Mouse (Mus musculus) right cerebral cortex, postnatal 36 days (tissue): ENCODE measurements at regions not wholly inside any gene's neighbourhood (a gene's known extent, or its start where the extent isn't known, plus 50 kb on each side); places are given as distances from the start of the nearest gene placed in this dataset.

Experiments
- DNase-seq, 2 experiments: peaks; one replicate each; pipeline ENCODE4 v3.0.0; 2022; ENCODE audit warnings: low spot score in 2 of 2, mixed read lengths in 1 of 2

GRCm38 (mm10) chr14:37296531-37296930 lies 161.5 kb upstream of the Ghitm start:
- no peak for DNase-seq

- no peak for DNase-seq
Observed at GRCm38 (mm10) chr14:37292084-37292860, 157.2 kb upstream of the Ghitm start.

DNA sequence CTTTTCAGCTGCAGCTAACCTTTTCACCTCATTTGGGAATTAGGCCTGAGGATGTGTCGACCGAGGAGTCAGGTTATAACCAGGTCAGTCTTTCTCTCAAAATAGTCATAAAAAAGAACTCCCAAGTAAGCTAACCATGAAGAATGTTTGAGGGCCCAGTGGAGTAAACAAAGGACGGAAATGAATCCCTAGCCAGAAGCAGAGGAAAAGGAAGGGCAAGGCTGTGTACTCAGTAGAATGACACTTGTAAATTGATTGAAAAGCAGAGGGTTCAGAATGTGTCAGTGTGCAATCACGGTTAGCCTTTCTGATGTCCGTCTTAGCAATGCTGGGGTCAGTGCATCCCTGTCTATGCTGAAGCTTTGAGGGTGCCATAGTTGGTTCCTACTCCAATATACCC lies 149.3 kb upstream of the Ghitm start:
- no peak for DNase-seq

DNA sequence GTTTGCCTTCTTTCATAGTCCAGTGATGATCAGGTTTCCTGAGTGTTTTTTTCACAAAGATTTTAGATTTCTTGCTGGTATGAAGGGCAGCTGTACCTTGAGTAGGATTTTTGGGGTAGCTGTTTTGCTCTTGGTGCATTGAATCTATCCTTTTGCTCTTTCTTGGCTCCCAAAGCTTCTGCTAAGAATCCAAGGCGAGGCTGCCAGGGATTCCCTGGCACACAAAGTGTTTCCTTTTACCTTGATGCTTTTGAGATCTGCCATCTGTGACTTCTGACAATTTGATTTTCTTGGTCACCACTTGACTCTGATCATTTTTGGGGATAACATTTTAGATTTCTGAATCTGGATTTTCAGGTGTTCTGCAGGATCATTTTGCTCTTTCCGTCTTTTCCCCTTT lies 144.3 kb upstream of the Ghitm start:
- no peak for DNase-seq

- peak; percentile 11 to 34 for DNase-seq
Observed at GRCm38 (mm10) chr14:37276728-37277695, 141.9 kb upstream of the Ghitm start.

GRCm38 (mm10) chr14:37272063-37272462 lies 137.0 kb upstream of the Ghitm start:
- DNase-seq = no peak

DNA sequence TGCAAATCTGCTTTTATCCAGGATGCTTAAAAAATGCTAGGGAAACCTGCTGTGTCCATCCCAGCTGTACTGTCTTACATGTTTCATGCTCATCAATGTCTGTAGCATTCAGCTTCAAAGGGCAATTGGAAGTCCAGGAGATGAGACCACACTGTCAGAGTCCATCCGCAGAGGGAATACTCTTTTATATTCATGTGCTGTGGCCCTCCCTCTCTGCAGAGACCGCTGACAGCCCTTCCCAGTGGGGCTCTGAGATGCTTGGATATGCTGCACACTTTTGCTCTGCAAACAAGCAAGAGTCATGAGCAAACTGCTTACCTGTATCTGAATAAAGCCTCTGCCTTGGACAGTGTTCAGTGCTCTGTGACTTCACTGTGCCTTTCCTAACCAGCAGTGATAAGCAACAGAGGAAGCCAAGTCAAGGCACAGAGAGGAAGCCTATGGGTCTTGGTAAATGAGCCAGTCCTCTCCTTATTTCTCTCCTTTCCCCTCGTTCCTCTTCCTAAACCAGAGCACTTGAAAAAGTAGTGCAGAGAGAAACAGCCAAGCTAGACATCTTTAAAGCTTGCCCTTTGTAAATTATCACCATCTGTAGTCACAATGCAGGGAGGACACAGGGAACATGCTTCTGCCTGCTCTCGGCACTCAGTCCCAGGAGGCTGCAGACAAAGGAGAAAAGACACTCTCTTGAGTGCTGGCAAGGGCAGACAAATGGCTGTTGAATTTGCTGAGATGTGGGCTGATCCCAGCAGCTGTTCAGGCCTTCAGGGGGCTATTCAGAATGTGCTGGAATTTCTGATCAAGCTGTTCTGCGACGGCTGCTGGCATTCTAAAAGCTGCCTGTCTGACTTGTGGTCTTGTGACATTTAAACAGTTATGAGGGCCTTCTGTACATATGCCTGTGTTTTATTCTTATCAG lies 136.2 kb upstream of the Ghitm start:
- DNase-seq = no peak

DNA sequence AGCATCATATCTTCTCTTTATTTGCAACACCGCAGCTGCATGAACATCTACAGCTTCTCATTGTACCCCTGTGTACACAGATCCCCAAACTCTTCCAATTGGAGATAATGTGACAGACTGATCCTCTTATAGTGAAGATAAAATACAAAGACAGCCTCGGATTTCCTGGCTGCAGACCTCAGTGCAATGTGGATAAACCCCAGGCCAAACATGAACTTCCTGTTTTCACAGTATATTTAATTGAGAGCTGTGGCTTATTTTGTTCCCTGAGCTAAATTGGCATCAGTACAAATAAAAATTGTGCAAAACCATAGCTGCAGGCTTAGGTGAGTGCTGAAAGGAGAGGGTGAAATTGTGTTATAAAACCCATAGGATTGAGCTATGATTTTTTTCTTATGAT lies 134.8 kb upstream of the Ghitm start:
- DNase-seq = no peak

DNA sequence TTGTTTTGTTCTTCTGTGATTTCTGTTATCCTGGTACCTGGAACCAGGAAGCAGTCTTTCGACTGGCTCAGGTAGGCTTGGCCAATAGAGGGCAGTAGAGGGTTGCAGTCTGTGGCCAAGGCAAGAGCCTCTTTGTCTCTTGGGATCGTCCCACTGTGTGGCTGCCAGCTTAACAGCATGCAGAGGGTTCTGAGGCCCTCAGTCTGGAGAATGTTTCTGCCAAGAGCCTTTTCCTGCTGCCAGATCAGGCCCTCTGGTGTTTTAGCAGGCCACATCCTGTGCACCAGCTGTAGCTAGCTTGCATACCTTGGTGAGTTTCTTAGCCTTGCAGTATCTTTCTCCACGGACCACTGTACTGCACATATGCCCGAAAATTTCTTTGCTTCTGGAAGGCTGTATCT lies 103.6 kb upstream of the Ghitm start:
- peak; percentile 24 to 35 for DNase-seq

DNA sequence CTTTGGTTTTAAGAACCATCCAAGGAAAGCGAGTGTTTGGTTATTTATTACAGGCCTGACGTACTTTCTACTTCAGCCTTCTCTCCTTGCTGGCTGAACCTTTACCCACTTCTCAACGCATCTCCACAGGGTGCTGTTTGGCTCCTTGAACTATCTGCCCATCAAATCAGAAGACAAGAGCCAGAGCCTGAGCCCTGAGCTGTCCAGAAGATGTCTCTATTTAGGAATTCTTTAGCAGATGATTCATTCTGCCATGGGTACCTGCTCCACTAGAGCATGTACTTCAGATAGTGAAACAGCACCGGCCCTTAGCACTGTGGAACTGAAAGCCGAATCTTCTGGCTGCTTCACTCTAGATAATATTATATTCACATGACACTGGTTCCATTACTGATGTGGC lies 102.1 kb upstream of the Ghitm start:
- no peak for DNase-seq

- DNase-seq = peak in 1 of 2 experiments; percentile 10
Observed at GRCm38 (mm10) chr14:37208256-37208655, 73.2 kb upstream of the Ghitm start.

DNA sequence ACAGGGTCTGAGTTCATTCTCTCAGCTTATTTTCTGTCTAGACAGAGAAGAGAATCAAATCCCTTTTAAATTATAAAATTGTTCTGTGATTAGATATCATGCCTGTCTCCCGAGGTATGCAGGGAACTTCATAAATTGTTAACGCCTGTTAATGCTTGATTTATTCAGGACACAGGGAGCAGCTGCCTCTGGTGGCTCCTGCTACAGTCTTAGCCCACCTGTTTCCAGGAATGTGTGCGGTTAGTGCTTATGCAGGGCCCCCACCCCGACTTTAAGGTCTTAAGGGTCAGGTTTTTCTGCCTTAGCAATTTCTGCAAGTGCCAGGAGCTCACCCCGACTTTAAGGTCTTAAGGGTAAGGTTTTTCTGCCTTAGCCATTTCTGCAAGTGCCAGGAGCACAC lies 54.7 kb upstream of the Ghitm start:
- DNase-seq = no peak
